9 mouse cellular contexts compared by ENCODE assay signal in the genomic region with DNA sequence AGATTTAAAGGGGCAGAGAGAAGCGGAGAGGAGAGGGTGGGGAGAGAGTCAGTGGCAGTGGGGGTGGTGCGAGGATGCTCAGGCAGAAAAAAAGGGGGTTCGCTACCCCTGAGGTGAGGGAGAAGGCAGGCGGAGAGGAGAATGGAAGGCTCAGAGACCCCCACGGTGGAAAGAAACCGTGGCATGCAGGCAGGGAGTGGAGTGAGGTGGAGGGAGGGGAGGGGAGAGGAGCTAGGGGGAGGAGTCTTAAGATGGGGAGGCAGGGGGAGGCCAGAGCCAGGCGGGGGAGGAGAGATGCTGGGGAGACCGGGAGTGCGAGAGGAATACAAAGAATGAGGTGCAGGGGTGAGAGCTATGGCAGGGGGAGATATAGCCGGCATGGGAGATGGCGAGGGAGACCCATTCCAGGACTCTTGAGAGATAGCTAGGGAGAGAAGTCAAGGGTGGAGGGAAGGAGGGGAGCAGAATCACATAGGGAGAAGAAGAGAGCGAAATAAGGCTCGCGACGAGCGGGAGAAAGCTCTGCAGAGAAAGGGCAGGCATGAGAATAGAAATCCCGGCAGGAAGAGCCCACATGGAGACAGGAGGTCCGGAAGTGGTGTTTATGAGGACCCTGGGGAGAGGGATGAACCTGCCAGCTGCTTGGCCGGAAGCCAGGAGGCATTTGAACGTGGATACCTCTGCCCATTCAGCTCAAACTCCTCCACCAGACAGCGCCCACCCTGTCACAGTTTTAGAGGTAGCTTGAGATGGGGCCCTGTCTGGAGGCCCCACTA. TPM values are rescaled to one million over a fixed set of nuclear protein-coding genes. Genes with fewer than 3 reads are reported as not detected.
A peak's percentile ranks its signal among the peaks of the same experiment; 100 is the strongest.
DNase-seq lines count a peak whose midpoint lies in the region; ATAC-seq lines count a peak whose summit lies in the region.
"Had no signal": no experiment of that assay in that cellular context is flagged by ENCODE, and none has a peak within 500 bp of the region (broad histone marks: within the 10 kb centered on the region; RNA-seq: fewer than 3 reads in every experiment).

Gene Jph4, minus strand, starts transcription at position 511 of the 776 bp plus-strand sequence.

- peak within 1 kb of the TSS; percentile 100 for H3K4me2 ChIP-seq in kidney, embryonic 16.5 days (replicated peaks; ENCODE audit: low read depth, low read length)
- peak within 1 kb of the TSS; percentile 99 for H3K4me2 ChIP-seq in hindbrain, embryonic 12.5 days (replicated peaks)
- H3K4me2 ChIP-seq in limb, embryonic 13.5 days (replicated peaks), result peak within 1 kb of the TSS; percentile 100

- H3K27ac ChIP-seq in kidney, embryonic 16.5 days (ENCODE audit: low read length), result no peak within 1 kb of the TSS
- H3K27ac ChIP-seq in hindbrain, embryonic 12.5 days, result peak within 1 kb of the TSS; percentile 89
- no peak within 1 kb of the TSS for H3K27ac ChIP-seq in limb, embryonic 13.5 days
- H3K27ac ChIP-seq: liver, embryonic 14.5 days had no signal

- ATAC-seq in kidney, embryonic 16.5 days (ENCODE audit: low FRiP score, low TSS enrichment), result peak; percentile 10; the same call in 1 of the 2 replicates
- peak; percentile 43 for ATAC-seq in hindbrain, embryonic 12.5 days (ENCODE audit: low FRiP score)
- ATAC-seq in limb, embryonic 13.5 days (ENCODE audit: low FRiP score, low read depth), result no peak
- no peak for ATAC-seq in activated CD4-positive, CD25-positive, alpha-beta regulatory T cell, adult 4 months

- peak within 1 kb of the TSS; percentile 62 for H3K4me3 ChIP-seq in kidney, embryonic 16.5 days (ENCODE audit: low read length)
- peak within 1 kb of the TSS; percentile 77 for H3K4me3 ChIP-seq in hindbrain, embryonic 12.5 days
- peak within 1 kb of the TSS; percentile 68 for H3K4me3 ChIP-seq in limb, embryonic 13.5 days

- no peak within 1 kb of the TSS for H3K9ac ChIP-seq in kidney, embryonic 16.5 days (replicated peaks; ENCODE audit: low read length)
- H3K9ac ChIP-seq in hindbrain, embryonic 12.5 days, result peak within 1 kb of the TSS; percentile 84
- H3K9ac ChIP-seq in limb, embryonic 13.5 days, result peak within 1 kb of the TSS; percentile 45
- H3K9ac ChIP-seq: liver, embryonic 14.5 days had no signal

- no peaks in the 10 kb centered on the region for H3K9me3 ChIP-seq in kidney, embryonic 16.5 days (ENCODE audit: low read length)
- no peaks in the 10 kb centered on the region for H3K9me3 ChIP-seq in hindbrain, embryonic 12.5 days (replicated peaks)
- H3K9me3 ChIP-seq in limb, embryonic 13.5 days, result no peaks in the 10 kb centered on the region

- H3K36me3 ChIP-seq in kidney, embryonic 16.5 days (ENCODE audit: insufficient read depth, low read length), result no peaks in the 10 kb centered on the region
- no peaks in the 10 kb centered on the region for H3K36me3 ChIP-seq in hindbrain, embryonic 12.5 days
- H3K36me3 ChIP-seq in limb, embryonic 13.5 days, result no peaks in the 10 kb centered on the region

- peaks cover 20% of the 10 kb centered on the region for H3K4me1 ChIP-seq in kidney, embryonic 16.5 days (ENCODE audit: insufficient read depth, low read length)
- peaks cover 34% of the 10 kb centered on the region for H3K4me1 ChIP-seq in hindbrain, embryonic 12.5 days
- peaks cover 32% of the 10 kb centered on the region for H3K4me1 ChIP-seq in limb, embryonic 13.5 days

- no peak for DNase-seq in kidney, postnatal 25 days
- DNase-seq in cerebellum, adult 9-11 months, result peak; percentile 91
- DNase-seq in telencephalon, adult 2 months (ENCODE audit: low read depth, low spot score), result peak; percentile 86
- DNase-seq in thymus, postnatal 10 days (ENCODE audit: low spot score in 2 of 2), result no peak

- WGBS in kidney, embryonic 16.5 days, result 4% methylated on average over 21 of the region's 21 CpGs
- 4% methylated on average over 21 of the region's 21 CpGs for WGBS in hindbrain, embryonic 12.5 days
- 3% methylated on average over 21 of the region's 21 CpGs for WGBS in limb, embryonic 13.5 days

- peaks cover 38% of the 10 kb centered on the region for H3K27me3 ChIP-seq in kidney, embryonic 16.5 days (ENCODE audit: insufficient read depth, low read length)
- peaks cover 59% of the 10 kb centered on the region for H3K27me3 ChIP-seq in hindbrain, embryonic 12.5 days
- H3K27me3 ChIP-seq in limb, embryonic 13.5 days, result peaks cover 66% of the 10 kb centered on the region

RNA-seq across cellular contexts. Expression of gene Jph4, which starts in this region (rescaled TPM):
- polyA plus RNA-seq in kidney, embryonic 16.5 days (2015; fragmentation: Nextera tagmentation; extraction: Ambion mirVana), result 0.45 and 0.51 TPM in 2 replicates
- polyA plus RNA-seq in hindbrain, embryonic 12.5 days (2016; fragmentation: Nextera tagmentation; extraction: Ambion mirVana), result 10.5 and 11.5 TPM in 2 replicates
- polyA plus RNA-seq in limb, embryonic 13.5 days (2015; fragmentation: Nextera tagmentation; extraction: Ambion mirVana), result 1.9 and 2.2 TPM in 2 replicates
- polyA plus RNA-seq in activated CD4-positive, CD25-positive, alpha-beta regulatory T cell, adult 4 months (2017; shearing (Covaris generic)), result not detected

Comparison
In these comparisons a context has a peak if more than half of its experiments do, and no peak if none do; other contexts are left out.
1. Peak in ATAC-seq, H3K4me3 ChIP-seq and H3K4me2 ChIP-seq in kidney, embryonic 16.5 days; RNA of the gene not detected or under 1 TPM.
2. DNase-seq: peak in cerebellum, adult 9-11 months (single experiment) and telencephalon, adult 2 months (single experiment); none in kidney, postnatal 25 days (0 of 2) and thymus, postnatal 10 days (0 of 2).
3. Peak in every context shown above with its lines, with median percentiles within 50 percentile points of each other: H3K4me2 ChIP-seq and H3K4me3 ChIP-seq.